Mouse (Mus musculus) ES-Bruce4 (cell line): ENCODE measurements around the gene Mdfi.

ENCODE experiments used
- CTCF ChIP-seq: IDR thresholded peaks from one replicate; pipeline ENCODE4 v1.8.1; 2011; ENCODE audit warnings: low read depth, low read length
- EP300 ChIP-seq: IDR thresholded peaks from 2 replicates; pipeline ENCODE4 v1.6.1; 2011; ENCODE audit warnings: low read depth, low read length; ENCODE audit not compliant: insufficient read depth
- POLR2A ChIP-seq: IDR thresholded peaks from one replicate; pipeline ENCODE4 v1.8.1; 2011; ENCODE audit warnings: low read length; ENCODE audit not compliant: insufficient read depth

DNA sequence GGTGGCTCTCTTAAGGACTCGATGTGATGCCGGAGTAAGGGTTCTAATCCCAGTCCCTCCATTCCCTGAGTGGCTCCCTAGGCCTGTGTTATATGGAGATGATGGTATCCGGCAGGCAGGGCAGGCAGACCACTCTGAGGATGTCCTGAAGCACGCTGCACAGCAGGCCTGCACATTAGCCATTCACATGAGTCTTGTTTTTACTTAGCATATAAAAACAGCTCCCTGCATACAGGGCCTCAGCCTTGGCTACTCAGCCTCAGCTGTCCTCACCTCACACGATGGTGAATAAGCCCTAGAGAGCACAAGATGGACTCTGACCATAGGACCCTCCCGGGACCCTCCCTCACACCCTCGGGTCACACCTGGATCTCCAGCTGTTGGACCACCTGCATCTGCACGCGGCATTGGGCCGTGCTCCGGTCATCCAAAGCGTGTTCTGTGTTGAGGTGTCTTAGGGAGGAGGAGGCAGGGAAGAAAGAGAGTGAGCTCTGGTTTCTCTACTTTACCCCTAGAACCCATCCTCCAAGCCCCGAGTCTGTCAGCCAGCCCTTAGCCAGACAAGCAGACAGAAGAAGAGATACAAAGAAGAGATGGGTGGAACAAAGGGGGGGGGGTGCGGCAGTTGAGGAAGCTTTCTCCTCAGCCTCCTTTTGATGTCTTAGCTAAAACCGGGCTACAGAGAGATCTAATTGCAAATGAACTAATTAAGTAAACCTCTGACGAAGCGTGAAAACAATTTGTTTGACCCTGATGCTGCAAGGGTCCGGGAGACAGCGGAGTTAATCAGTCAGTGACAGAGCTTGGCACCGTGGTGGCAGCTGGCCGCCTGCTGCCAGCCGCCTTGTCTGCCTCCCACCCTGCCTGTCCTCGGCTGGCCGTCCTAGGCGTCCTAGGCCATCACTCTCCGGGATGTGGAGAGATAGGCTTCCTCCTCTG, 42.6 kb upstream of the Mdfi start:
- TF ChIP-seq CTCF (no peak), POLR2A (no peak), EP300 (peak; percentile 92)
